Mouse (Mus musculus): ENCODE measurements around the gene H2-K1. TPM values are rescaled to one million over a fixed set of nuclear protein-coding genes. Genes with fewer than 3 reads are reported as not detected.
"Not testable (repeated sequence)": the region's sequence is repeated elsewhere in the genome, so short reads cannot be mapped to it uniquely, and the experiment has no call there.

H2-K1 gene
- total RNA-seq, 1 experiment: 69.5 TPM

GRCm38 (mm10) chr17:33991788-33992664 is 8.1 kb downstream of the H2-K1 start:
- DNase-seq (ENCODE audit: low read depth, low spot score): peak; percentile 91
- H3K4me1 ChIP-seq (ENCODE audit: control insufficient read depth in 2 of 2, insufficient read depth in 2 of 2, low read length in 2 of 2, poor library complexity in 1 of 2): peaks cover 0 to 2% of the 10 kb centered on the region in 2 experiments; a peak in 1 of 4 replicates
- no peak overlapping the region for H3K27ac ChIP-seq (ENCODE audit: insufficient read depth, low read depth, low read length, poor library complexity, severe bottlenecking)
- TF ChIP-seq CHD2 (IDR thresholded peaks at IDR 0.05; ENCODE audit: low read depth, low read length) (no peak), ZC3H11A (IDR thresholded peaks at IDR 0.05; ENCODE audit: borderline replicate concordance, low read depth, low read length) (no peak), HCFC1 (IDR thresholded peaks at IDR 0.05; ENCODE audit: borderline replicate concordance, insufficient read depth, low read length) (no peak), ZNF384 (IDR thresholded peaks at IDR 0.05; ENCODE audit: low read depth, low read length) (peak; percentile 97), MAFK (IDR thresholded peaks at IDR 0.05; ENCODE audit: insufficient read depth, low read depth, low read length) (no peak)
- no peaks in the 10 kb centered on the region for H3K9me3 ChIP-seq (ENCODE audit: control insufficient read depth, insufficient read depth, low read depth, low read length)
- H3K36me3 ChIP-seq (ENCODE audit: control insufficient read depth, insufficient read depth, low read length, poor library complexity, severe bottlenecking): peaks cover 2% of the 10 kb centered on the region; the same call in 1 of the 2 replicates
- peak overlapping the region in 1 of 2 experiments; percentile 25; a peak in 1 of 4 replicates for H3K4me3 ChIP-seq (ENCODE audit: insufficient read depth in 1 of 2, low read depth in 1 of 2, low read length in 2 of 2, poor library complexity in 1 of 2, severe bottlenecking in 1 of 2)
- H3K9ac ChIP-seq (ENCODE audit: insufficient read depth, low read depth, low read length, poor library complexity, severe bottlenecking): peak overlapping the region; percentile 57; the same call in 1 of the 2 replicates
- in situ Hi-C loops (cut with MboI; ENCODE audit: low sequenced_read_pairs in 2 of 2, unreplicated experiment in 2 of 2): no loop called here

- DNase-seq (ENCODE audit: low read depth, low spot score): peak; percentile 68
- in situ Hi-C loops (cut with MboI; ENCODE audit: low sequenced_read_pairs in 2 of 2, unreplicated experiment in 2 of 2); H3K36me3 ChIP-seq (ENCODE audit: control insufficient read depth, insufficient read depth, low read length, poor library complexity, severe bottlenecking); H3K9ac ChIP-seq (ENCODE audit: insufficient read depth, low read depth, low read length, poor library complexity, severe bottlenecking); H3K27ac ChIP-seq (ENCODE audit: insufficient read depth, low read depth, low read length, poor library complexity, severe bottlenecking); H3K9me3 ChIP-seq (ENCODE audit: control insufficient read depth, insufficient read depth, low read depth, low read length): not testable (repeated sequence)
- Histone ChIP-seq H3K4me3 (ENCODE audit: insufficient read depth in 1 of 2, low read depth in 1 of 2, low read length in 2 of 2, poor library complexity in 1 of 2, severe bottlenecking in 1 of 2) (peak overlapping the region in 1 of 2 experiments; percentile 83; a peak in 3 of 4 replicates), H3K4me1 (ENCODE audit: control insufficient read depth in 2 of 2, insufficient read depth in 2 of 2, low read length in 2 of 2, poor library complexity in 1 of 2) (peaks cover 5 to 13% of the 10 kb centered on the region in 2 experiments; a peak in 3 of 4 replicates)
These were observed 18.0 kb downstream of the H2-K1 start for GRCm38 (mm10) chr17:33982136-33982535.

- H3K9me3 ChIP-seq (ENCODE audit: control insufficient read depth, insufficient read depth, low read depth, low read length); in situ Hi-C loops (cut with MboI; ENCODE audit: low sequenced_read_pairs in 2 of 2, unreplicated experiment in 2 of 2); H3K36me3 ChIP-seq (ENCODE audit: control insufficient read depth, insufficient read depth, low read length, poor library complexity, severe bottlenecking): not testable (repeated sequence)
- H3K4me3 ChIP-seq (ENCODE audit: insufficient read depth in 1 of 2, low read depth in 1 of 2, low read length in 2 of 2, poor library complexity in 1 of 2, severe bottlenecking in 1 of 2): peak overlapping the region; percentile 72 to 83
- peak; percentile 93 for DNase-seq (ENCODE audit: low read depth, low spot score)
- H3K9ac ChIP-seq (ENCODE audit: insufficient read depth, low read depth, low read length, poor library complexity, severe bottlenecking): peak overlapping the region; percentile 78
- H3K27ac ChIP-seq (ENCODE audit: insufficient read depth, low read depth, low read length, poor library complexity, severe bottlenecking): peak overlapping the region; percentile 64
- H3K4me1 ChIP-seq (ENCODE audit: control insufficient read depth in 2 of 2, insufficient read depth in 2 of 2, low read length in 2 of 2, poor library complexity in 1 of 2): peaks cover 5 to 13% of the 10 kb centered on the region in 2 experiments; a peak in 3 of 4 replicates
These were observed 18.8 kb downstream of the H2-K1 start for GRCm38 (mm10) chr17:33981192-33981909.

- in situ Hi-C loops (cut with MboI; ENCODE audit: low sequenced_read_pairs in 2 of 2, unreplicated experiment in 2 of 2): no loop called here
- no peaks in the 10 kb centered on the region for H3K9me3 ChIP-seq (ENCODE audit: control insufficient read depth, insufficient read depth, low read depth, low read length)
- no peaks in the 10 kb centered on the region; the same call in 1 of the 2 replicates for H3K36me3 ChIP-seq (ENCODE audit: control insufficient read depth, insufficient read depth, low read length, poor library complexity, severe bottlenecking)
- peak overlapping the region in 1 of 2 experiments; percentile 14; a peak in 1 of 4 replicates for H3K4me3 ChIP-seq (ENCODE audit: insufficient read depth in 1 of 2, low read depth in 1 of 2, low read length in 2 of 2, poor library complexity in 1 of 2, severe bottlenecking in 1 of 2)
- DNase-seq (ENCODE audit: low read depth, low spot score): no peak
- peak overlapping the region; percentile 27; the same call in 1 of the 2 replicates for H3K9ac ChIP-seq (ENCODE audit: insufficient read depth, low read depth, low read length, poor library complexity, severe bottlenecking)
- no peak for TF ChIP-seq ZNF384 (IDR thresholded peaks at IDR 0.05; ENCODE audit: low read depth, low read length)
- TF ChIP-seq CHD2 (IDR thresholded peaks at IDR 0.05; ENCODE audit: low read depth, low read length): no peak
- no peak for TF ChIP-seq ZC3H11A (IDR thresholded peaks at IDR 0.05; ENCODE audit: borderline replicate concordance, low read depth, low read length)
- TF ChIP-seq MAFK (IDR thresholded peaks at IDR 0.05; ENCODE audit: insufficient read depth, low read depth, low read length): no peak
- no peak for TF ChIP-seq HCFC1 (IDR thresholded peaks at IDR 0.05; ENCODE audit: borderline replicate concordance, insufficient read depth, low read length)
- H3K4me1 ChIP-seq (ENCODE audit: control insufficient read depth in 2 of 2, insufficient read depth in 2 of 2, low read length in 2 of 2, poor library complexity in 1 of 2): peaks cover 5 to 13% of the 10 kb centered on the region in 2 experiments; a peak in 3 of 4 replicates
- peak overlapping the region; percentile 8; the same call in 1 of the 2 replicates for H3K27ac ChIP-seq (ENCODE audit: insufficient read depth, low read depth, low read length, poor library complexity, severe bottlenecking)
These were observed 19.7 kb downstream of the H2-K1 start for GRCm38 (mm10) chr17:33980181-33981035.

All from ES-E14 (cell line).